In the genomic region with DNA sequence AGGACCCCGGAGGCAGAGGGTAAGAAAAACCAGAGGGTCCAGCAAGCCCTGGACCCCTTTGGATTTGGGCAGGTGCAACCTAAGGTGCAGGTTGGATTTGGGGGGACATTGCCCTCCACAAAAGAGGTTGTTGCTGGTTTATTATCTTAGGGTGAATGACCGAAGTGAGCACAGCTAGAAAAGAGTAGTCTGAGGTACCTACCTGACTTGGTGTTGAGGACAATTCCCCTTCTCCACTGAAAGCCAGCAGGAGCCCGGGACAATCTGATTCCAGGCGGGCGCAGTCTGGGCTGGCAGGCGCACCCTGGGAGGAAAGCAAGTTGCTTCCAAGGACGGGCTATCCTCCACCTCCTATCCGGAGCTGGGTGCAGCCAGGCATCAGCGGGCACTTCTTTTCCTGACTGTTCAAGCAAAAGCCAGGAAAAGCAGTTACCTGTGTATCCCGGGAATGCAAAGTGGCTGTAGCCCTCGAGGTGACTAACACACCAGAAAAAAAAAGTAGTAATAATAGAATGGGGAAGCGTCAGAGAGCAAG, we compare ENCODE assay signal across 9 mouse cellular contexts. TPM values are rescaled to one million over a fixed set of nuclear protein-coding genes. Genes with fewer than 3 reads are reported as not detected.
DNase-seq lines count a peak whose midpoint lies in the region; ATAC-seq and TF ChIP-seq lines count a peak whose summit lies in the region.
"Had no signal": no experiment of that assay in that cellular context is flagged by ENCODE, and none has a peak within 500 bp of the region (broad histone marks: within the 10 kb centered on the region; RNA-seq: fewer than 3 reads in every experiment).

Gene Calcr, minus strand, starts transcription at position 485 of the 535 bp plus-strand sequence.

- no peak for TF ChIP-seq POLR2A in ES-Bruce4 (IDR thresholded peaks at IDR 0.05; ENCODE audit: insufficient read depth, low read length)

- TF ChIP-seq EP300 in ES-Bruce4 (IDR thresholded peaks at IDR 0.05; ENCODE audit: insufficient read depth, low read depth, low read length) = no peak
- no peak for TF ChIP-seq EP300 in liver, postnatal 0 days (IDR thresholded peaks at IDR 0.05; ENCODE audit: low read depth)

- no peak; the same call in 1 of the 2 replicates for ATAC-seq in hindbrain, embryonic 14.5 days (ENCODE audit: low FRiP score)
- no peak for ATAC-seq in liver, postnatal 0 days

- DNase-seq in gastrocnemius, adult 2 months = no peak
- DNase-seq in gastrocnemius, postnatal 14 days = no peak
- no peak for DNase-seq in hindbrain, embryonic 14.5 days (ENCODE audit: low spot score)
- no peak for DNase-seq in liver, postnatal 0 days
- DNase-seq in right cerebral cortex, postnatal 25 days = no peak
- no peak for DNase-seq in cerebellum, adult 8-10 months
- no peak for DNase-seq in lung, adult 18-20 months

- no peaks in the 10 kb centered on the region for H3K4me1 ChIP-seq in ES-Bruce4 (ENCODE audit: control insufficient read depth, insufficient read depth, low read length)
- no peaks in the 10 kb centered on the region; the same call in 1 of the 2 replicates for H3K4me1 ChIP-seq in hindbrain, embryonic 14.5 days (replicated peaks; ENCODE audit: control insufficient read depth, insufficient read depth, low read length)
- H3K4me1 ChIP-seq in liver, postnatal 0 days (ENCODE audit: insufficient read depth) = no peaks in the 10 kb centered on the region

- WGBS in hindbrain, embryonic 14.5 days = 5% methylated on average over 12 of the region's 12 CpGs
- 4% methylated on average over 12 of the region's 12 CpGs for WGBS in liver, postnatal 0 days (ENCODE audit: insufficient replicate concordance)

- peak within 1 kb of the TSS; percentile 21; the same call in 1 of the 2 replicates for H3K9ac ChIP-seq in ES-Bruce4 (ENCODE audit: low read depth, poor library complexity, severe bottlenecking)
- H3K9ac ChIP-seq in hindbrain, embryonic 14.5 days = no peak within 1 kb of the TSS
- H3K9ac ChIP-seq in liver, postnatal 0 days (replicated peaks) = no peak within 1 kb of the TSS

- H3K9me3 ChIP-seq in ES-Bruce4 (replicated peaks; ENCODE audit: control insufficient read depth, insufficient read depth, low read length, poor library complexity, severe bottlenecking) = no peaks in the 10 kb centered on the region
- H3K9me3 ChIP-seq in hindbrain, embryonic 14.5 days (ENCODE audit: control insufficient read depth, low read length) = no peaks in the 10 kb centered on the region
- no peaks in the 10 kb centered on the region for H3K9me3 ChIP-seq in liver, postnatal 0 days (ENCODE audit: low read length)

- H3K27me3 ChIP-seq in ES-Bruce4 (ENCODE audit: control insufficient read depth, insufficient read depth, low read length, poor library complexity, severe bottlenecking) = no peaks in the 10 kb centered on the region; the same call in none of the 2 replicates
- peaks cover 53% of the 10 kb centered on the region for H3K27me3 ChIP-seq in hindbrain, embryonic 14.5 days (ENCODE audit: control insufficient read depth, insufficient read depth, low read length)
- peaks cover 23% of the 10 kb centered on the region for H3K27me3 ChIP-seq in liver, postnatal 0 days (ENCODE audit: insufficient read depth, low read length)

- H3K36me3 ChIP-seq in ES-Bruce4 (ENCODE audit: control insufficient read depth, insufficient read depth, low read length, poor library complexity, severe bottlenecking) = no peaks in the 10 kb centered on the region
- H3K36me3 ChIP-seq in hindbrain, embryonic 14.5 days (replicated peaks; ENCODE audit: control insufficient read depth, insufficient read depth) = no peaks in the 10 kb centered on the region
- no peaks in the 10 kb centered on the region for H3K36me3 ChIP-seq in liver, postnatal 0 days (replicated peaks; ENCODE audit: insufficient read depth, low read length)

- H3K4me3 ChIP-seq in gastrocnemius, adult 2 months = peak within 1 kb of the TSS; percentile 56
- peak within 1 kb of the TSS; percentile 70 for H3K4me3 ChIP-seq in ES-Bruce4 (ENCODE audit: low read depth, low read length)
- peak within 1 kb of the TSS; percentile 48 for H3K4me3 ChIP-seq in hindbrain, embryonic 14.5 days (replicated peaks; ENCODE audit: low read length)
- H3K4me3 ChIP-seq in liver, postnatal 0 days (ENCODE audit: low read depth, low read length) = peak within 1 kb of the TSS; percentile 19; the same call in 1 of the 2 replicates

- H3K27ac ChIP-seq in gastrocnemius, adult 2 months = no peak within 1 kb of the TSS
- H3K27ac ChIP-seq in ES-Bruce4 (ENCODE audit: insufficient read depth, low read length) = no peak within 1 kb of the TSS
- H3K27ac ChIP-seq in hindbrain, embryonic 14.5 days = no peak within 1 kb of the TSS
- no peak within 1 kb of the TSS for H3K27ac ChIP-seq in liver, postnatal 0 days (ENCODE audit: low read depth)

- peak within 1 kb of the TSS; percentile 94 for H3K4me2 ChIP-seq in hindbrain, embryonic 14.5 days (replicated peaks)
- peak within 1 kb of the TSS; percentile 44; the same call in 1 of the 2 replicates for H3K4me2 ChIP-seq in liver, postnatal 0 days (ENCODE audit: low read depth, low read length)

- no peak for TF ChIP-seq CTCF in gastrocnemius, adult 2 months (IDR thresholded peaks at IDR 0.05)
- no peak for TF ChIP-seq CTCF in ES-Bruce4 (IDR thresholded peaks at IDR 0.05; ENCODE audit: low read depth, low read length)
- TF ChIP-seq CTCF in liver, postnatal 0 days (IDR thresholded peaks at IDR 0.05; ENCODE audit: low read depth) = no peak

- intact Hi-C loops in gastrocnemius, adult 2 months (cut with DNase I) = no loop called here
- intact Hi-C loops in gastrocnemius, postnatal 14 days (cut with DNase I; ENCODE audit: low total_unique reads) = no loop called here

RNA-seq across cellular contexts. Expression of gene Calcr, which starts in this region (rescaled TPM):
- under 1 TPM; 0.31 to 0.50 TPM for total RNA-seq in gastrocnemius, adult 2 months (2021)
- 1 to 10 TPM; 1.0 to 1.5 TPM for total RNA-seq in gastrocnemius, postnatal 14 days (2021)
- 0.18 and 0.28 TPM in 2 replicates for polyA plus RNA-seq in ES-Bruce4 (2011; ENCODE audit: insufficient read depth, insufficient read length, low read depth, missing spikeins)
- 7.3 and 9.3 TPM in 2 replicates for polyA plus RNA-seq in hindbrain, embryonic 14.5 days (2014; fragmentation: Nextera tagmentation; extraction: Ambion mirVana)
- polyA plus RNA-seq in liver, postnatal 0 days (2015; fragmentation: Nextera tagmentation; extraction: Ambion mirVana) = not detected in 2 replicates
- total RNA-seq: heart, postnatal 25 days had no signal

Comparison
In these comparisons a context has a peak if more than half of its experiments do, and no peak if none do; other contexts are left out.
1. H3K4me3 ChIP-seq: peak in every context shown above with its lines; median percentile 70 in ES-Bruce4; 56 in gastrocnemius, adult 2 months; 48 in hindbrain, embryonic 14.5 days; 19 in liver, postnatal 0 days.